ENCODE assay signal across 14 mouse cellular contexts in the genomic region with DNA sequence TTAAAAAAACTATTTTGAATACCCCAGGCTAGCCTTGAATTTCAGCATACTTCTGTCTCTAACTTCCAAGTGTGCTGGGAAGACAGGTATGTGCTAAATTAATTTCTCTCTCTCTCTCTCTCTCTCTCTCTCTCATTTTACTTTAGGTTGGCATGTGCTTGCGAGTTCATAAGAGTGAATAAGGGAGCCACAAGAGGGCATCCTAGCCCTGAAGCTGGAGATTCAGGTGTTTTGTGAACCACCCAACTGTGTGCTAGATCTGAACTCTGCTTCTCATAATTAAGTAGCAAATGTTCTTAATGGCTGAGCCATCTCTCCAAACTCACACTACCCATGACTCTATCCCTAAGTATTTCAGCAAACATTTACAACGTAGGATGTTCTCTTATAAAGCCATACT. TPM values are rescaled to one million over a fixed set of nuclear protein-coding genes. Genes with fewer than 3 reads are reported as not detected.
DNase-seq lines count a peak whose midpoint lies in the region; ATAC-seq and TF ChIP-seq lines count a peak whose summit lies in the region.
"Had no signal": no experiment of that assay in that cellular context is flagged by ENCODE, and none has a peak within 500 bp of the region (broad histone marks: within the 10 kb centered on the region; RNA-seq: fewer than 3 reads in every experiment).

No protein-coding gene starts in this region.

- no peak for TF ChIP-seq EP300 in lung, postnatal 0 days (IDR thresholded peaks at IDR 0.05)

- no peak overlapping the region for H3K4me2 ChIP-seq in hindbrain, postnatal 0 days (ENCODE audit: low read depth, low read length)
- H3K4me2 ChIP-seq in hindbrain, embryonic 14.5 days (replicated peaks) = no peak overlapping the region
- H3K4me2 ChIP-seq in lung, postnatal 0 days (replicated peaks; ENCODE audit: low read depth, low read length) = no peak overlapping the region
- H3K4me2 ChIP-seq: limb, embryonic 12.5 days had no signal

- no peak overlapping the region for H3K9ac ChIP-seq in hindbrain, postnatal 0 days (replicated peaks; ENCODE audit: low read length)
- H3K9ac ChIP-seq in hindbrain, embryonic 14.5 days = no peak overlapping the region
- H3K9ac ChIP-seq in lung, postnatal 0 days (replicated peaks; ENCODE audit: low read depth) = no peak overlapping the region
- H3K9ac ChIP-seq: limb, embryonic 12.5 days had no signal

- 75% methylated on average over 2 of the region's 2 CpGs for WGBS in hindbrain, postnatal 0 days
- WGBS in hindbrain, embryonic 14.5 days = 83% methylated on average over 2 of the region's 2 CpGs
- WGBS in lung, postnatal 0 days = 77% methylated on average over 2 of the region's 2 CpGs

- peaks cover 30% of the 10 kb centered on the region; the same call in 1 of the 2 replicates for H3K36me3 ChIP-seq in hindbrain, postnatal 0 days (ENCODE audit: insufficient read depth, low read length)
- H3K36me3 ChIP-seq in hindbrain, embryonic 14.5 days (replicated peaks; ENCODE audit: control insufficient read depth, insufficient read depth) = peaks cover 51% of the 10 kb centered on the region
- no peaks in the 10 kb centered on the region; the same call in 1 of the 2 replicates for H3K36me3 ChIP-seq in lung, postnatal 0 days (ENCODE audit: insufficient read depth, low read length)

- no peaks in the 10 kb centered on the region for H3K4me1 ChIP-seq in hindbrain, postnatal 0 days (ENCODE audit: insufficient read depth, low read length)
- H3K4me1 ChIP-seq in hindbrain, embryonic 14.5 days (replicated peaks; ENCODE audit: control insufficient read depth, insufficient read depth, low read length) = peaks cover 8% of the 10 kb centered on the region; the same call in 1 of the 2 replicates
- no peaks in the 10 kb centered on the region for H3K4me1 ChIP-seq in lung, postnatal 0 days (ENCODE audit: insufficient read depth, low read depth, low read length)

- TF ChIP-seq CTCF in hindbrain, postnatal 0 days (IDR thresholded peaks at IDR 0.05; ENCODE audit: low read depth) = peak; percentile 30; the same call in 1 of the 2 replicates
- peak; percentile 47 for TF ChIP-seq CTCF in lung, postnatal 0 days (IDR thresholded peaks at IDR 0.05)

- H3K27ac ChIP-seq in hindbrain, postnatal 0 days = no peak overlapping the region
- no peak overlapping the region for H3K27ac ChIP-seq in hindbrain, embryonic 14.5 days
- no peak overlapping the region for H3K27ac ChIP-seq in lung, postnatal 0 days (ENCODE audit: low read length)
- H3K27ac ChIP-seq: limb, embryonic 12.5 days had no signal

- H3K27me3 ChIP-seq in hindbrain, postnatal 0 days (ENCODE audit: insufficient read depth, low read length) = no peaks in the 10 kb centered on the region
- H3K27me3 ChIP-seq in hindbrain, embryonic 14.5 days (ENCODE audit: control insufficient read depth, insufficient read depth, low read length) = no peaks in the 10 kb centered on the region
- H3K27me3 ChIP-seq in lung, postnatal 0 days (replicated peaks; ENCODE audit: insufficient read depth, low read length) = no peaks in the 10 kb centered on the region
- H3K27me3 ChIP-seq: limb, embryonic 12.5 days had no signal

- no peak overlapping the region for H3K4me3 ChIP-seq in hindbrain, postnatal 0 days (ENCODE audit: low read length)
- H3K4me3 ChIP-seq in hindbrain, embryonic 14.5 days (replicated peaks; ENCODE audit: low read length) = no peak overlapping the region
- no peak overlapping the region for H3K4me3 ChIP-seq in lung, postnatal 0 days (ENCODE audit: low read depth, low read length)
- H3K4me3 ChIP-seq: limb, embryonic 12.5 days had no signal

- no peak for ATAC-seq in hindbrain, postnatal 0 days
- no peak for ATAC-seq in hindbrain, embryonic 14.5 days (ENCODE audit: low FRiP score)
- ATAC-seq in lung, postnatal 0 days = no peak

- DNase-seq in hindbrain, postnatal 0 days (ENCODE audit: low spot score) = no peak
- no peak for DNase-seq in hindbrain, embryonic 14.5 days (ENCODE audit: low spot score)
- no peak for DNase-seq in lung, postnatal 0 days (ENCODE audit: low spot score)
- no peak for DNase-seq in lung, postnatal 10 days
- peak; percentile 43 for DNase-seq in CD4-positive helper T cell, adult 2 months (ENCODE audit: low read depth, low spot score)
- DNase-seq in induced T-regulatory cell, adult 2 months (ENCODE audit: low read depth) = peak; percentile 39
- no peak for DNase-seq in spleen, adult 12 weeks (ENCODE audit: low spot score)
- no peak for DNase-seq in adrenal gland, postnatal 4 days (ENCODE audit: low spot score in 2 of 2)
- DNase-seq: cerebellum, postnatal 36 days; heart, adult 11 months; heart, postnatal 36 days; kidney, adult 18-20 months had no signal

- no peaks in the 10 kb centered on the region for H3K9me3 ChIP-seq in hindbrain, postnatal 0 days (ENCODE audit: low read length)
- no peaks in the 10 kb centered on the region for H3K9me3 ChIP-seq in hindbrain, embryonic 14.5 days (ENCODE audit: control insufficient read depth, low read length)
- no peaks in the 10 kb centered on the region for H3K9me3 ChIP-seq in lung, postnatal 0 days (ENCODE audit: low read length)
- H3K9me3 ChIP-seq: limb, embryonic 12.5 days had no signal

RNA-seq across cellular contexts. Expression of a gene that starts 21.8 kb away (rescaled TPM):
- 124 and 126 TPM in 2 replicates for total RNA-seq in hindbrain, postnatal 0 days (2014; rRNA removed)
- 48.3 and 51.6 TPM in 2 replicates for polyA plus RNA-seq in hindbrain, postnatal 0 days (2015; fragmentation: Nextera tagmentation; extraction: Ambion mirVana)
- 48.9 and 55.3 TPM in 2 replicates for polyA plus RNA-seq in hindbrain, embryonic 14.5 days (2014; fragmentation: Nextera tagmentation; extraction: Ambion mirVana)
- 55.4 and 58.7 TPM in 2 replicates for polyA plus RNA-seq in lung, postnatal 0 days (2015; fragmentation: Nextera tagmentation; extraction: Ambion mirVana)
- total RNA-seq in adrenal gland, postnatal 4 days (2021) = 100 to 1,000 TPM; 244 TPM

RNA-seq across cellular contexts. Expression of a gene that starts 35.6 kb away (rescaled TPM):
- 137 and 186 TPM in 2 replicates for total RNA-seq in hindbrain, postnatal 0 days (2014; rRNA removed)
- 222 and 243 TPM in 2 replicates for polyA plus RNA-seq in hindbrain, postnatal 0 days (2015; fragmentation: Nextera tagmentation; extraction: Ambion mirVana)
- polyA plus RNA-seq in hindbrain, embryonic 14.5 days (2014; fragmentation: Nextera tagmentation; extraction: Ambion mirVana) = 289 and 303 TPM in 2 replicates
- polyA plus RNA-seq in lung, postnatal 0 days (2015; fragmentation: Nextera tagmentation; extraction: Ambion mirVana) = 82.8 and 84.6 TPM in 2 replicates
- 100 to 1,000 TPM; 154 to 163 TPM for total RNA-seq in adrenal gland, postnatal 4 days (2021)

RNA-seq across cellular contexts. Expression of a gene that starts 35.7 kb away (rescaled TPM):
- total RNA-seq in hindbrain, postnatal 0 days (2014; rRNA removed) = 32.3 and 37.1 TPM in 2 replicates
- polyA plus RNA-seq in hindbrain, postnatal 0 days (2015; fragmentation: Nextera tagmentation; extraction: Ambion mirVana) = 12.5 and 12.6 TPM in 2 replicates
- polyA plus RNA-seq in hindbrain, embryonic 14.5 days (2014; fragmentation: Nextera tagmentation; extraction: Ambion mirVana) = 10.9 and 11.0 TPM in 2 replicates
- 8.9 and 9.3 TPM in 2 replicates for polyA plus RNA-seq in lung, postnatal 0 days (2015; fragmentation: Nextera tagmentation; extraction: Ambion mirVana)
- total RNA-seq in adrenal gland, postnatal 4 days (2021) = 10 to 100 TPM; 61.9 to 69.3 TPM

RNA-seq across cellular contexts. Expression of a gene that starts 41.0 kb away (rescaled TPM):
- 4.4 and 5.2 TPM in 2 replicates for total RNA-seq in hindbrain, postnatal 0 days (2014; rRNA removed)
- polyA plus RNA-seq in hindbrain, postnatal 0 days (2015; fragmentation: Nextera tagmentation; extraction: Ambion mirVana) = 3.5 and 4.0 TPM in 2 replicates
- 10.3 and 10.5 TPM in 2 replicates for polyA plus RNA-seq in hindbrain, embryonic 14.5 days (2014; fragmentation: Nextera tagmentation; extraction: Ambion mirVana)
- polyA plus RNA-seq in lung, postnatal 0 days (2015; fragmentation: Nextera tagmentation; extraction: Ambion mirVana) = 153 and 184 TPM in 2 replicates
- total RNA-seq in adrenal gland, postnatal 4 days (2021) = 10 to 100 TPM; 44.1 to 44.3 TPM
- total RNA-seq: megakaryocyte-erythroid progenitor cell, adult 5-6 weeks had no signal

Comparison
In these comparisons a context has a peak if more than half of its experiments do, and no peak if none do; other contexts are left out.
1. DNase-seq: peak in CD4-positive helper T cell, adult 2 months (single experiment) and induced T-regulatory cell, adult 2 months (single experiment); none in hindbrain, postnatal 0 days (single experiment), hindbrain, embryonic 14.5 days (single experiment), lung, postnatal 0 days (single experiment), lung, postnatal 10 days (single experiment), spleen, adult 12 weeks (single experiment) and adrenal gland, postnatal 4 days (0 of 2).